Mouse (Mus musculus): ENCODE measurements around the gene Rpl13a. TPM values are rescaled to one million over a fixed set of nuclear protein-coding genes. Genes with fewer than 3 reads are reported as not detected.
"Not testable (repeated sequence)": the region's sequence is repeated elsewhere in the genome, so short reads cannot be mapped to it uniquely, and the experiment has no call there.

The Rpl13a gene
- total RNA-seq, 2 experiments from 2014 or later = 552 to 624 TPM

- TF ChIP-seq CTCF (IDR thresholded peaks at IDR 0.05) = no peak
- peak overlapping the region; percentile 90 for H3K4me3 ChIP-seq
- no peak for DNase-seq
- intact Hi-C loops (cut with DNase I) = no loop called here
- peak overlapping the region; percentile 96 for H3K27ac ChIP-seq
Observed at GRCm38 (mm10) chr7:45127700-45128224, 799 bp downstream of the Rpl13a start.

- peak; percentile 29; the same call in 1 of the 2 replicates for TF ChIP-seq CTCF (IDR thresholded peaks at IDR 0.05)
- Histone ChIP-seq H3K27ac (peak overlapping the region; percentile 96), H3K4me3 (peak overlapping the region; percentile 90)
- intact Hi-C loops (cut with DNase I) = no loop called here
- DNase-seq = no peak
Observed at GRCm38 (mm10) chr7:45126844-45127699, 1.5 kb downstream of the Rpl13a start.

- Histone ChIP-seq H3K27ac (peak overlapping the region; percentile 96), H3K4me3 (peak overlapping the region; percentile 90)
- intact Hi-C loops (cut with DNase I) = no loop called here
- DNase-seq = no peak
- TF ChIP-seq CTCF (IDR thresholded peaks at IDR 0.05) = no peak
Observed at GRCm38 (mm10) chr7:45126147-45126843, 2.3 kb downstream of the Rpl13a start.

GRCm38 (mm10) chr7:45125649-45126048 is 2.9 kb downstream of the Rpl13a start:
- intact Hi-C loops (cut with DNase I); H3K4me3 ChIP-seq; DNase-seq: not testable (repeated sequence)
- H3K27ac ChIP-seq = peak overlapping the region; percentile 95; the same call in 1 of the 2 replicates

- intact Hi-C loops (cut with DNase I) = no loop called here
- Histone ChIP-seq H3K27ac (peak overlapping the region; percentile 95), H3K4me3 (peak overlapping the region; percentile 85)
- DNase-seq = no peak
- TF ChIP-seq CTCF (IDR thresholded peaks at IDR 0.05) = no peak
Observed at GRCm38 (mm10) chr7:45125144-45125600, 3.4 kb downstream of the Rpl13a start.

GRCm38 (mm10) chr7:45124224-45125143 is 4.1 kb downstream of the Rpl13a start, which contains the start of gene Rps11:
Gene Rps11, minus strand, starts transcription at chr7:45124439.
- no peak for TF ChIP-seq CTCF (IDR thresholded peaks at IDR 0.05)
- peak within 1 kb of the TSS; percentile 85 for H3K4me3 ChIP-seq
- intact Hi-C loops (cut with DNase I) = loop anchor here (5.0 kb wide), 1 partner anchor 42 kb away; no protein-coding TSS in a partner anchor
- DNase-seq = peak; percentile 99
- H3K27ac ChIP-seq = peak within 1 kb of the TSS; percentile 95

- Histone ChIP-seq H3K4me3 (peak overlapping the region; percentile 85), H3K27ac (peak overlapping the region; percentile 95)
- no peak for DNase-seq
- intact Hi-C loops (cut with DNase I) = loop anchor here (5.0 kb wide), 1 partner anchor 41 kb away; no protein-coding TSS in a partner anchor
- no peak for TF ChIP-seq CTCF (IDR thresholded peaks at IDR 0.05)
Observed at GRCm38 (mm10) chr7:45123186-45123570, 5.4 kb downstream of the Rpl13a start.

GRCm38 (mm10) chr7:45122561-45123185 is 5.9 kb downstream of the Rpl13a start:
- intact Hi-C loops (cut with DNase I) = loop anchor here (5.0 kb wide), 1 partner anchor 40 kb away; no protein-coding TSS in a partner anchor
- no peak for TF ChIP-seq CTCF (IDR thresholded peaks at IDR 0.05)
- no peak for DNase-seq
- Histone ChIP-seq H3K4me3 (peak overlapping the region; percentile 85), H3K27ac (peak overlapping the region; percentile 95)

GRCm38 (mm10) chr7:45121966-45122365 is 6.6 kb downstream of the Rpl13a start:
- intact Hi-C loops (cut with DNase I) = loop anchor here (5.0 kb wide), 1 partner anchor 40 kb away; no protein-coding TSS in a partner anchor
- H3K4me3 ChIP-seq = peak overlapping the region; percentile 85
- TF ChIP-seq CTCF (IDR thresholded peaks at IDR 0.05) = no peak
- DNase-seq = no peak
- peak overlapping the region; percentile 95 for H3K27ac ChIP-seq

GRCm38 (mm10) chr7:45121404-45121803 is 7.2 kb downstream of the Rpl13a start:
- Histone ChIP-seq H3K27ac (peak overlapping the region; percentile 95), H3K4me3 (peak overlapping the region; percentile 85)
- no peak for TF ChIP-seq CTCF (IDR thresholded peaks at IDR 0.05)
- peak; percentile 72 for DNase-seq
- intact Hi-C loops (cut with DNase I) = loop anchor here (5.0 kb wide), 1 partner anchor 39 kb away; no protein-coding TSS in a partner anchor

Data from gastrocnemius, adult 2 months (tissue).